9 mouse cellular contexts compared by ENCODE assay signal in the genomic region with DNA sequence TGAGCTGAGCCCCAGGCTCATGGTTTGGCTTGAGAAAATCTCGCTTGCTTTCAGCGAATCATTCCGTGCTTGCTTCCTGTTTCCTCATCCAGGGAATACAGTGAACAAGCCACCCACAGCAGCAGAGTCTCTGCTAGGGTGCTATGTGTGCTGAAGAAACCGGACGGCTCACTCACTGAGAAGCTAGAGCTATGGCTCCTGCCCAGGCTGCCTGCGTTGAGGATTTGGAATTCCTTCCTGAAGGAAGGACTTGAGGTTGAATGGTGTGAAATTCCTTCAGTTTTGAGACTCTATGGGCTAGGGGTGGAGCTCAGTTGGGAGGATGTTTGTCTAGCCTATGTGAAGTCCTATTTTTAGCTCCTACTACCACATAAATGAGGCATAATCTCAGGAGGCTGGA.
A peak's percentile ranks its signal among the peaks of the same experiment; 100 is the strongest.
DNase-seq lines count a peak whose midpoint lies in the region; ATAC-seq lines count a peak whose summit lies in the region.
"Had no signal": no experiment of that assay in that cellular context is flagged by ENCODE, and none has a peak within 500 bp of the region (broad histone marks: within the 10 kb centered on the region; RNA-seq: fewer than 3 reads in every experiment).

No protein-coding gene starts in this region.

- H3K4me3 ChIP-seq in forebrain, embryonic 12.5 days (replicated peaks) = no peak overlapping the region
- no peak overlapping the region for H3K4me3 ChIP-seq in forebrain, embryonic 16.5 days (replicated peaks; ENCODE audit: low read length)
- no peak overlapping the region for H3K4me3 ChIP-seq in midbrain, embryonic 10.5 days
- no peak overlapping the region for H3K4me3 ChIP-seq in midbrain, embryonic 16.5 days (ENCODE audit: low read depth, low read length)
- H3K4me3 ChIP-seq in intestine, embryonic 15.5 days (replicated peaks) = no peak overlapping the region
- no peak overlapping the region for H3K4me3 ChIP-seq in stomach, embryonic 16.5 days (replicated peaks; ENCODE audit: low read length)

- peaks cover 84% of the 10 kb centered on the region for H3K4me1 ChIP-seq in forebrain, embryonic 12.5 days
- H3K4me1 ChIP-seq in forebrain, embryonic 16.5 days (replicated peaks; ENCODE audit: control insufficient read depth, insufficient read depth, low read length) = peaks cover 39% of the 10 kb centered on the region
- peaks cover 89% of the 10 kb centered on the region for H3K4me1 ChIP-seq in midbrain, embryonic 10.5 days
- H3K4me1 ChIP-seq in midbrain, embryonic 16.5 days (ENCODE audit: control insufficient read depth, insufficient read depth, low read length) = peaks cover 29% of the 10 kb centered on the region
- peaks cover 18% of the 10 kb centered on the region; the same call in 1 of the 2 replicates for H3K4me1 ChIP-seq in intestine, embryonic 15.5 days (replicated peaks)
- peaks cover 27% of the 10 kb centered on the region for H3K4me1 ChIP-seq in stomach, embryonic 16.5 days (ENCODE audit: control insufficient read depth, insufficient read depth, low read length)

- no peak overlapping the region for H3K9ac ChIP-seq in forebrain, embryonic 12.5 days
- H3K9ac ChIP-seq in forebrain, embryonic 16.5 days (replicated peaks; ENCODE audit: low read depth, low read length) = no peak overlapping the region
- no peak overlapping the region for H3K9ac ChIP-seq in midbrain, embryonic 16.5 days (ENCODE audit: low read depth, low read length)
- H3K9ac ChIP-seq in intestine, embryonic 15.5 days = no peak overlapping the region
- no peak overlapping the region for H3K9ac ChIP-seq in stomach, embryonic 16.5 days (ENCODE audit: low read length)

- H3K27me3 ChIP-seq in forebrain, embryonic 12.5 days = no peaks in the 10 kb centered on the region
- no peaks in the 10 kb centered on the region for H3K27me3 ChIP-seq in forebrain, embryonic 16.5 days (replicated peaks; ENCODE audit: control insufficient read depth, insufficient read depth, low read length)
- no peaks in the 10 kb centered on the region for H3K27me3 ChIP-seq in midbrain, embryonic 10.5 days (ENCODE audit: low read depth, poor library complexity, severe bottlenecking)
- no peaks in the 10 kb centered on the region for H3K27me3 ChIP-seq in midbrain, embryonic 16.5 days (ENCODE audit: control insufficient read depth, insufficient read depth, low read depth, low read length)
- H3K27me3 ChIP-seq in intestine, embryonic 15.5 days (replicated peaks) = no peaks in the 10 kb centered on the region
- no peaks in the 10 kb centered on the region for H3K27me3 ChIP-seq in stomach, embryonic 16.5 days (ENCODE audit: control insufficient read depth, insufficient read depth, low read length)

- no peak for ATAC-seq in forebrain, embryonic 12.5 days (ENCODE audit: low FRiP score)
- no peak for ATAC-seq in forebrain, embryonic 16.5 days
- no peak for ATAC-seq in midbrain, embryonic 16.5 days
- ATAC-seq in intestine, embryonic 15.5 days = peak; percentile 19; the same call in 1 of the 2 replicates
- ATAC-seq in stomach, embryonic 16.5 days (ENCODE audit: insufficient read depth, low FRiP score) = no peak
- ATAC-seq in megakaryocyte-erythroid progenitor cell, adult 5-6 weeks (replicated peaks; ENCODE audit: low FRiP score, low TSS enrichment, poor library complexity, severe bottlenecking) = no peak

- no peak for DNase-seq in midbrain, embryonic 10.5 days (ENCODE audit: low spot score)
- DNase-seq in right cerebral cortex, postnatal 14 days = no peak
- DNase-seq: adrenal gland, postnatal 36 days had no signal

- no peaks in the 10 kb centered on the region for H3K9me3 ChIP-seq in forebrain, embryonic 12.5 days
- no peaks in the 10 kb centered on the region for H3K9me3 ChIP-seq in forebrain, embryonic 16.5 days (ENCODE audit: control insufficient read depth, low read length)
- H3K9me3 ChIP-seq in midbrain, embryonic 10.5 days (replicated peaks) = no peaks in the 10 kb centered on the region
- H3K9me3 ChIP-seq in midbrain, embryonic 16.5 days (replicated peaks; ENCODE audit: control insufficient read depth, low read length, poor library complexity, severe bottlenecking) = no peaks in the 10 kb centered on the region
- H3K9me3 ChIP-seq in intestine, embryonic 15.5 days = no peaks in the 10 kb centered on the region
- no peaks in the 10 kb centered on the region for H3K9me3 ChIP-seq in stomach, embryonic 16.5 days (replicated peaks; ENCODE audit: control insufficient read depth, low read length)

- 0 out of 2 replicates have a peak, but pooled peaks cover 4% of the 10 kb centered on the region for H3K36me3 ChIP-seq in forebrain, embryonic 12.5 days (replicated peaks)
- no peaks in the 10 kb centered on the region for H3K36me3 ChIP-seq in forebrain, embryonic 16.5 days (ENCODE audit: control insufficient read depth, insufficient read depth)
- peaks cover 21% of the 10 kb centered on the region for H3K36me3 ChIP-seq in midbrain, embryonic 10.5 days
- no peaks in the 10 kb centered on the region for H3K36me3 ChIP-seq in midbrain, embryonic 16.5 days (ENCODE audit: control insufficient read depth, insufficient read depth, low read length)
- H3K36me3 ChIP-seq in intestine, embryonic 15.5 days = 0 out of 2 replicates have a peak, but pooled peaks cover 4% of the 10 kb centered on the region
- H3K36me3 ChIP-seq in stomach, embryonic 16.5 days (ENCODE audit: control insufficient read depth, insufficient read depth, low read length) = no peaks in the 10 kb centered on the region

- H3K4me2 ChIP-seq in forebrain, embryonic 12.5 days = no peak overlapping the region
- no peak overlapping the region for H3K4me2 ChIP-seq in forebrain, embryonic 16.5 days (ENCODE audit: low read length)
- H3K4me2 ChIP-seq in midbrain, embryonic 16.5 days (ENCODE audit: low read length) = no peak overlapping the region
- 0 out of 2 replicates have a peak overlapping the region, but pooled peaks have one; percentile 9 for H3K4me2 ChIP-seq in intestine, embryonic 15.5 days (replicated peaks)
- H3K4me2 ChIP-seq in stomach, embryonic 16.5 days (ENCODE audit: low read depth, low read length) = no peak overlapping the region

- H3K27ac ChIP-seq in forebrain, embryonic 12.5 days = 0 out of 2 replicates have a peak overlapping the region, but pooled peaks have one; percentile 47
- no peak overlapping the region for H3K27ac ChIP-seq in forebrain, embryonic 16.5 days (ENCODE audit: low read length)
- H3K27ac ChIP-seq in midbrain, embryonic 10.5 days (replicated peaks) = peak overlapping the region; percentile 39
- H3K27ac ChIP-seq in midbrain, embryonic 16.5 days (ENCODE audit: low read length) = no peak overlapping the region
- H3K27ac ChIP-seq in intestine, embryonic 15.5 days = 0 out of 2 replicates have a peak overlapping the region, but pooled peaks have one; percentile 33
- peak overlapping the region; percentile 65 for H3K27ac ChIP-seq in stomach, embryonic 16.5 days (ENCODE audit: low read length)

- WGBS in forebrain, embryonic 12.5 days = 59% methylated on average over 6 of the region's 6 CpGs
- 56% methylated on average over 6 of the region's 6 CpGs for WGBS in forebrain, embryonic 16.5 days
- 82% methylated on average over 6 of the region's 6 CpGs for WGBS in midbrain, embryonic 10.5 days
- 72% methylated on average over 6 of the region's 6 CpGs for WGBS in midbrain, embryonic 16.5 days
- 51% methylated on average over 6 of the region's 6 CpGs for WGBS in intestine, embryonic 15.5 days
- WGBS in stomach, embryonic 16.5 days = 37% methylated on average over 6 of the region's 6 CpGs

Comparison
In these comparisons a context has a peak if more than half of its experiments do, and no peak if none do; other contexts are left out.
1. H3K27ac ChIP-seq: peak in forebrain, embryonic 12.5 days (single experiment), midbrain, embryonic 10.5 days (single experiment), intestine, embryonic 15.5 days (single experiment) and stomach, embryonic 16.5 days (single experiment); none in forebrain, embryonic 16.5 days (single experiment) and midbrain, embryonic 16.5 days (single experiment).